Mouse (Mus musculus) heart, adult 2 months (tissue): ENCODE data around the gene Rapgef5.

Source experiments
- CTCF ChIP-seq: fragments of 200-600 bp; IDR thresholded peaks from 2 replicates; pipeline ENCODE4 v1.8.1; 2022; ENCODE audit warnings: antibody characterized with exemption, mild to moderate bottlenecking, moderate library complexity
- EP300 ChIP-seq: fragments of 200-500 bp; IDR thresholded peaks from 2 replicates; pipeline ENCODE4 v1.6.1; 2011; ENCODE audit warnings: low read depth, low read length, control low read depth; ENCODE audit not compliant: insufficient read depth
- POLR2A ChIP-seq: fragments of 200-500 bp; IDR thresholded peaks from 2 replicates; pipeline ENCODE4 v1.6.1; 2011; ENCODE audit warnings: mild to moderate bottlenecking, low read depth, low read length, control low read depth; ENCODE audit not compliant: insufficient read depth

DNA sequence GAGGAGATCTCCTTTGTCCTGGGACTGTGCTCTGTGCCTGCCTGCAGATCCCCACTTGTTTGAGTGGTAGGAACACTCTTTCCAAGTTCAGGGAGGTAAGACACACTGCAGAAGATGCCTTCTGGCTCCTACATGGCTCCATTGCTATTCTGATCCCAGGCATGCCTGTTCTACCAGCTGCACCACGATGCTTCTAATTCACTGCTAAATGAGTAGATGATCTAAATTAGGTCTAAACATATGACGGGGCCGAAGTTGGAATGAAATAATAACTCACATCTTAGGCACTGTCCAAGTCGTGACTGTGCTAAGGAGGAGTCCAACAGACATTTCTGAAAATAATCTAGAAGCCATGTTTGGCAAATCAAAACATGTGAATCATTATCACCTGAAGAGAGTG is 68.0 kb downstream of the Rapgef5 start:
- no peak for TF ChIP-seq CTCF
- TF ChIP-seq POLR2A: no peak
- no peak for TF ChIP-seq EP300
